Mouse (Mus musculus): ENCODE measurements around the gene Olfr1198. TPM values are rescaled to one million over a fixed set of nuclear protein-coding genes. Genes with fewer than 3 reads are reported as not detected.

Olfr1198 gene
- polyA plus RNA-seq (2015; fragmentation: Nextera tagmentation; extraction: Ambion mirVana) = not detected in 2 replicates

GRCm38 (mm10) chr2:88751270-88751669 lies at the start of gene Olfr1198:
Gene Olfr1198 (minus strand): TSS chr2:88751370.
- Histone ChIP-seq H3K4me2 (ENCODE audit: low read depth, low read length) (no peak within 1 kb of the TSS), H3K9me3 (ENCODE audit: control insufficient read depth, low read length) (no peaks in the 10 kb centered on the region), H3K4me1 (replicated peaks; ENCODE audit: control insufficient read depth, insufficient read depth, low read length) (no peaks in the 10 kb centered on the region), H3K9ac (ENCODE audit: low read length) (no peak within 1 kb of the TSS), H3K4me3 (ENCODE audit: low read length) (no peak within 1 kb of the TSS), H3K27ac (ENCODE audit: low read length) (no peak within 1 kb of the TSS), H3K27me3 (ENCODE audit: control insufficient read depth, insufficient read depth, low read depth, low read length) (no peaks in the 10 kb centered on the region), H3K36me3 (ENCODE audit: control insufficient read depth, insufficient read depth, low read length) (no peaks in the 10 kb centered on the region)
- 80% methylated on average over 2 of the region's 2 CpGs for WGBS
- ATAC-seq (ENCODE audit: low read depth) = no peak

- 63% methylated on average over 6 of the region's 6 CpGs for WGBS
- Histone ChIP-seq H3K27me3 (ENCODE audit: control insufficient read depth, insufficient read depth, low read depth, low read length) (no peaks in the 10 kb centered on the region), H3K27ac (ENCODE audit: low read length) (no peak within 1 kb of the TSS), H3K4me2 (ENCODE audit: low read depth, low read length) (no peak within 1 kb of the TSS), H3K36me3 (ENCODE audit: control insufficient read depth, insufficient read depth, low read length) (no peaks in the 10 kb centered on the region), H3K4me1 (replicated peaks; ENCODE audit: control insufficient read depth, insufficient read depth, low read length) (no peaks in the 10 kb centered on the region), H3K4me3 (ENCODE audit: low read length) (no peak within 1 kb of the TSS), H3K9me3 (ENCODE audit: control insufficient read depth, low read length) (no peaks in the 10 kb centered on the region), H3K9ac (ENCODE audit: low read length) (no peak within 1 kb of the TSS)
- ATAC-seq (ENCODE audit: low read depth) = no peak
These were observed 41.6 kb upstream of the Olfr1198 start, which contains the start of gene Olfr1201 for GRCm38 (mm10) chr2:88792736-88793135. Gene Olfr1201 (plus strand): TSS chr2:88793036.

- Histone ChIP-seq H3K27me3 (ENCODE audit: control insufficient read depth, insufficient read depth, low read depth, low read length) (no peaks in the 10 kb centered on the region), H3K4me2 (ENCODE audit: low read depth, low read length) (no peak within 1 kb of the TSS), H3K9me3 (ENCODE audit: control insufficient read depth, low read length) (no peaks in the 10 kb centered on the region; the same call in 1 of the 2 replicates), H3K36me3 (ENCODE audit: control insufficient read depth, insufficient read depth, low read length) (no peaks in the 10 kb centered on the region), H3K9ac (ENCODE audit: low read length) (no peak within 1 kb of the TSS), H3K4me3 (ENCODE audit: low read length) (no peak within 1 kb of the TSS), H3K4me1 (replicated peaks; ENCODE audit: control insufficient read depth, insufficient read depth, low read length) (no peaks in the 10 kb centered on the region), H3K27ac (ENCODE audit: low read length) (no peak within 1 kb of the TSS)
- ATAC-seq (ENCODE audit: low read depth) = no peak
- WGBS = 68% methylated on average over 2 of the region's 2 CpGs
These were observed 19.2 kb upstream of the Olfr1198 start, which contains the start of gene Olfr1200 for GRCm38 (mm10) chr2:88770388-88770787. Gene Olfr1200 (minus strand): TSS chr2:88770488.

GRCm38 (mm10) chr2:88760369-88760768 lies 9.2 kb upstream of the Olfr1198 start, which contains the start of gene Olfr1199:
Gene Olfr1199 (minus strand): TSS chr2:88760469.
- no peaks in the 10 kb centered on the region for H3K27me3 ChIP-seq (ENCODE audit: control insufficient read depth, insufficient read depth, low read depth, low read length)
- no peaks in the 10 kb centered on the region for H3K36me3 ChIP-seq (ENCODE audit: control insufficient read depth, insufficient read depth, low read length)
- no peaks in the 10 kb centered on the region for H3K9me3 ChIP-seq (ENCODE audit: control insufficient read depth, low read length)
- no peak within 1 kb of the TSS for H3K4me3 ChIP-seq (ENCODE audit: low read length)
- 81% methylated on average over 2 of the region's 2 CpGs for WGBS
- H3K4me1 ChIP-seq (replicated peaks; ENCODE audit: control insufficient read depth, insufficient read depth, low read length) = no peaks in the 10 kb centered on the region
- no peak within 1 kb of the TSS for H3K27ac ChIP-seq (ENCODE audit: low read length)
- H3K9ac ChIP-seq (ENCODE audit: low read length) = no peak within 1 kb of the TSS
- no peak within 1 kb of the TSS for H3K4me2 ChIP-seq (ENCODE audit: low read depth, low read length)
- ATAC-seq (ENCODE audit: low read depth) = no peak

- Histone ChIP-seq H3K4me1 (replicated peaks; ENCODE audit: control insufficient read depth, insufficient read depth, low read length) (no peaks in the 10 kb centered on the region), H3K4me3 (ENCODE audit: low read length) (no peak overlapping the region), H3K9ac (ENCODE audit: low read length) (no peak overlapping the region), H3K27me3 (ENCODE audit: control insufficient read depth, insufficient read depth, low read depth, low read length) (no peaks in the 10 kb centered on the region), H3K27ac (ENCODE audit: low read length) (no peak overlapping the region), H3K9me3 (ENCODE audit: control insufficient read depth, low read length) (no peaks in the 10 kb centered on the region), H3K36me3 (ENCODE audit: control insufficient read depth, insufficient read depth, low read length) (no peaks in the 10 kb centered on the region), H3K4me2 (ENCODE audit: low read depth, low read length) (no peak overlapping the region)
- ATAC-seq (ENCODE audit: low read depth) = no peak
- 73% methylated on average over 3 of the region's 3 CpGs for WGBS
These were observed 7.8 kb downstream of the Olfr1198 start for GRCm38 (mm10) chr2:88743379-88743778.

DNA sequence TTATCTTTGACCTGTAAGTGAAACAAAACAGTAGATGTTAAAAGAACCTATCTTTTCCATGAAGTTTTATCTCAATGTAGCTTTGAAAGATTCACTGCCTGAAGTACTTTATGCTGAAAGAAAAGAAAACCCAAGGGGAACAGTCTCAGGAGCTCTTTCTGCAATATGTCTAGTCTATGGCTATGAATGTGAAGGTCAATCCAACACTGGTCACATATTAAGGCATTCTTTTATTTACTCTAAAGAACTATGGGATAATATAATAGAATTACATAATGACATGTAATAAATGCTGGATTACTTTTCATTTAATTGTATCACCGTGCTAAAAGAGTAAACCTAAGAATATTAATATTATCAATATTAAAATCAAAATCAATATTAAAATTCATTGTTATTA lies 18.9 kb downstream of the Olfr1198 start, which contains the start of gene Olfr1197:
TSS of gene Olfr1197 (minus strand) at position 101 of the 400 bp plus-strand sequence.
- WGBS = 80% methylated on average over 1 of the region's 1 CpGs
- Histone ChIP-seq H3K27me3 (ENCODE audit: control insufficient read depth, insufficient read depth, low read depth, low read length) (no peaks in the 10 kb centered on the region), H3K4me3 (ENCODE audit: low read length) (no peak within 1 kb of the TSS), H3K9ac (ENCODE audit: low read length) (no peak within 1 kb of the TSS), H3K9me3 (ENCODE audit: control insufficient read depth, low read length) (no peaks in the 10 kb centered on the region), H3K36me3 (ENCODE audit: control insufficient read depth, insufficient read depth, low read length) (no peaks in the 10 kb centered on the region), H3K4me2 (ENCODE audit: low read depth, low read length) (no peak within 1 kb of the TSS), H3K27ac (ENCODE audit: low read length) (no peak within 1 kb of the TSS), H3K4me1 (replicated peaks; ENCODE audit: control insufficient read depth, insufficient read depth, low read length) (no peaks in the 10 kb centered on the region)
- ATAC-seq (ENCODE audit: low read depth) = no peak

DNA sequence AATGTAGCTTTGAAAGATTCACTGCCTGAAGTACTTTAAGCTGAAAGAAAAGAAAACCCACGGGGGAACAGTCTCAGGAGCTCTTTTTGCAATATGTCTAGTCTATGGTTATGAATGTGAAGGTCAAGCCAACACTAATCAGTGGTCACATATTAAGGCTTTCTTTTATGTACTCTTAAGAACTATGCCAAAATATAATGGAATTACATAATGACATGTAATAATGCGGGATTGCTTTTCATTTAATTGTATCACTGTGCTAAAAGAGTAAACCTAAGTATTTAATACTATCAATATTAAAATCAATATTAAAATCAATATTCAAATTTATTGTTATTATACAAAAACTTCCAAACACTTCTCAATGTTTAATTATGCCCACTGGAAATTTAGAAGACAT lies 46.7 kb downstream of the Olfr1198 start, which contains the start of gene Olfr1196:
TSS of gene Olfr1196 (minus strand) at position 101 of the 400 bp plus-strand sequence.
- no peaks in the 10 kb centered on the region for H3K36me3 ChIP-seq (ENCODE audit: control insufficient read depth, insufficient read depth, low read length)
- no peak within 1 kb of the TSS for H3K27ac ChIP-seq (ENCODE audit: low read length)
- no peaks in the 10 kb centered on the region for H3K27me3 ChIP-seq (ENCODE audit: control insufficient read depth, insufficient read depth, low read depth, low read length)
- no peak within 1 kb of the TSS for H3K9ac ChIP-seq (ENCODE audit: low read length)
- no peaks in the 10 kb centered on the region for H3K4me1 ChIP-seq (replicated peaks; ENCODE audit: control insufficient read depth, insufficient read depth, low read length)
- 80% methylated on average over 2 of the region's 2 CpGs for WGBS
- H3K4me3 ChIP-seq (ENCODE audit: low read length) = no peak within 1 kb of the TSS
- H3K9me3 ChIP-seq (ENCODE audit: control insufficient read depth, low read length) = no peaks in the 10 kb centered on the region
- ATAC-seq (ENCODE audit: low read depth) = no peak
- no peak within 1 kb of the TSS for H3K4me2 ChIP-seq (ENCODE audit: low read depth, low read length)

Other genes starting within 250 kb of the Olfr1198 start
- gene Olfr1186, start 232.8 kb downstream of the Olfr1198 start, polyA plus RNA-seq (2015; fragmentation: Nextera tagmentation; extraction: Ambion mirVana) = not detected in 2 replicates
- gene Olfr1188, start 194.4 kb downstream of the Olfr1198 start, polyA plus RNA-seq (2015; fragmentation: Nextera tagmentation; extraction: Ambion mirVana) = not detected in 2 replicates
- not detected in 2 replicates for gene Olfr1189, start 164.9 kb downstream of the Olfr1198 start, polyA plus RNA-seq (2015; fragmentation: Nextera tagmentation; extraction: Ambion mirVana)
- gene Olfr1191-ps1, start 110.8 kb downstream of the Olfr1198 start, polyA plus RNA-seq (2015; fragmentation: Nextera tagmentation; extraction: Ambion mirVana) = not detected in 2 replicates
- gene Olfr1192-ps1, start 102.9 kb downstream of the Olfr1198 start, polyA plus RNA-seq (2015; fragmentation: Nextera tagmentation; extraction: Ambion mirVana) = not detected in 2 replicates
- gene Olfr1193, start 75.7 kb downstream of the Olfr1198 start, polyA plus RNA-seq (2015; fragmentation: Nextera tagmentation; extraction: Ambion mirVana) = not detected in 2 replicates
- not detected in 2 replicates for gene Olfr1195, start 62.2 kb downstream of the Olfr1198 start, polyA plus RNA-seq (2015; fragmentation: Nextera tagmentation; extraction: Ambion mirVana)
- gene Olfr1196, start 46.8 kb downstream of the Olfr1198 start, polyA plus RNA-seq (2015; fragmentation: Nextera tagmentation; extraction: Ambion mirVana) = not detected in 2 replicates
- gene Olfr1197, start 19.0 kb downstream of the Olfr1198 start, polyA plus RNA-seq (2015; fragmentation: Nextera tagmentation; extraction: Ambion mirVana) = not detected in 2 replicates
- gene Olfr1199, start 9.1 kb upstream of the Olfr1198 start, polyA plus RNA-seq (2015; fragmentation: Nextera tagmentation; extraction: Ambion mirVana) = not detected in 2 replicates
- not detected in 2 replicates for gene Olfr1200, start 19.1 kb upstream of the Olfr1198 start, polyA plus RNA-seq (2015; fragmentation: Nextera tagmentation; extraction: Ambion mirVana)
- not detected in 2 replicates for gene Olfr1201, start 41.7 kb upstream of the Olfr1198 start, polyA plus RNA-seq (2015; fragmentation: Nextera tagmentation; extraction: Ambion mirVana)
- gene Olfr1202, start 63.1 kb upstream of the Olfr1198 start, polyA plus RNA-seq (2015; fragmentation: Nextera tagmentation; extraction: Ambion mirVana) = not detected in 2 replicates
- not detected in 2 replicates for gene Olfr1205, start 78.4 kb upstream of the Olfr1198 start, polyA plus RNA-seq (2015; fragmentation: Nextera tagmentation; extraction: Ambion mirVana)
- not detected in 2 replicates for gene Olfr1204, start 97.9 kb upstream of the Olfr1198 start, polyA plus RNA-seq (2015; fragmentation: Nextera tagmentation; extraction: Ambion mirVana)
- not detected in 2 replicates for gene Olfr1206, start 111.9 kb upstream of the Olfr1198 start, polyA plus RNA-seq (2015; fragmentation: Nextera tagmentation; extraction: Ambion mirVana)
- gene Olfr1208, start 150.9 kb upstream of the Olfr1198 start, polyA plus RNA-seq (2015; fragmentation: Nextera tagmentation; extraction: Ambion mirVana) = not detected in 2 replicates
- not detected in 2 replicates for gene Olfr1209, start 163.8 kb upstream of the Olfr1198 start, polyA plus RNA-seq (2015; fragmentation: Nextera tagmentation; extraction: Ambion mirVana)
- not detected in 2 replicates for gene Olfr1211, start 186.7 kb upstream of the Olfr1198 start, polyA plus RNA-seq (2015; fragmentation: Nextera tagmentation; extraction: Ambion mirVana)
- not detected in 2 replicates for gene Olfr1212, start 202.6 kb upstream of the Olfr1198 start, polyA plus RNA-seq (2015; fragmentation: Nextera tagmentation; extraction: Ambion mirVana)
- gene Gm13762, start 228.9 kb upstream of the Olfr1198 start, polyA plus RNA-seq (2015; fragmentation: Nextera tagmentation; extraction: Ambion mirVana) = not detected in 2 replicates
- gene Olfr1214, start 241.3 kb upstream of the Olfr1198 start, polyA plus RNA-seq (2015; fragmentation: Nextera tagmentation; extraction: Ambion mirVana) = not detected in 2 replicates